Mouse (Mus musculus) frontal cortex, adult 2 months (tissue): ENCODE data around the gene Eps8l3. TPM values are rescaled to one million over a fixed set of nuclear protein-coding genes. Genes with fewer than 3 reads are reported as not detected.
"Not testable (repeated sequence)": the region's sequence is repeated elsewhere in the genome, so short reads cannot be mapped to it uniquely, and the experiment has no call there.

Experiments
- DNase-seq, 2 experiments: peaks; one replicate each; pipeline ENCODE4 v3.0.0; 2022; ENCODE audit warnings: low spot score in 1 of 2; ENCODE audit errors: extremely low spot score in 1 of 2
- polyA plus RNA-seq: library from polyadenylated mRNA; depleted of rRNA; stranded (reverse); fragments of >200 nt; gene quantifications from 2 replicates; pipeline ENCODE4 v1.2.3, GENCODE M21; 2012

The Eps8l3 gene
- polyA plus RNA-seq, 1 experiment, result not detected

GRCm38 (mm10) chr3:107850418-107851031, 26.5 kb upstream of the Eps8l3 start:
- no peak for DNase-seq

- no peak for DNase-seq
Observed at GRCm38 (mm10) chr3:107852786-107853185, 24.2 kb upstream of the Eps8l3 start.

GRCm38 (mm10) chr3:107853232-107854181, 23.5 kb upstream of the Eps8l3 start:
- no peak for DNase-seq

- DNase-seq, result no peak
Observed at GRCm38 (mm10) chr3:107855368-107855767, 21.7 kb upstream of the Eps8l3 start.

GRCm38 (mm10) chr3:107857646-107858045, 19.4 kb upstream of the Eps8l3 start:
- no peak for DNase-seq

GRCm38 (mm10) chr3:107861483-107861882, 15.5 kb upstream of the Eps8l3 start:
- not testable (repeated sequence) for DNase-seq

GRCm38 (mm10) chr3:107862471-107862870, 14.6 kb upstream of the Eps8l3 start:
- DNase-seq, result no peak

- DNase-seq, result no peak
Observed at GRCm38 (mm10) chr3:107863471-107863870, 13.6 kb upstream of the Eps8l3 start.

- peak; percentile 91 to 98 for DNase-seq
Observed at GRCm38 (mm10) chr3:107863898-107864603, 13.0 kb upstream of the Eps8l3 start.

GRCm38 (mm10) chr3:107865364-107866091, 11.5 kb upstream of the Eps8l3 start:
- no peak for DNase-seq

GRCm38 (mm10) chr3:107867086-107867485, 9.9 kb upstream of the Eps8l3 start:
- DNase-seq, result peak; percentile 80 to 97

- no peak for DNase-seq
Observed at GRCm38 (mm10) chr3:107868452-107868851, 8.6 kb upstream of the Eps8l3 start.

GRCm38 (mm10) chr3:107869097-107869496, 7.9 kb upstream of the Eps8l3 start:
- DNase-seq, result peak in 1 of 2 experiments; percentile 38

- DNase-seq, result no peak
Observed at GRCm38 (mm10) chr3:107869925-107870324, 7.1 kb upstream of the Eps8l3 start.

GRCm38 (mm10) chr3:107873335-107874251, 3.4 kb upstream of the Eps8l3 start:
- DNase-seq, result no peak

GRCm38 (mm10) chr3:107875231-107875630, 1.8 kb upstream of the Eps8l3 start:
- DNase-seq, result no peak

- DNase-seq, result no peak
Observed at GRCm38 (mm10) chr3:107877747-107878736, 1.0 kb downstream of the Eps8l3 start.
